Mouse (Mus musculus) cerebellum, adult (tissue): ENCODE data around the gene Ndufa3.

ENCODE experiments used
- ATAC-seq: cut with Nextera tagmentation; 2 replicates; pipeline ENCODE4 v1.9.2; 2017; ENCODE audit warnings: mild to moderate bottlenecking, moderate library complexity, mixed read lengths; ENCODE audit not compliant: insufficient number of reproducible peaks, low FRiP score, low TSS enrichment

The Ndufa3 gene

DNA sequence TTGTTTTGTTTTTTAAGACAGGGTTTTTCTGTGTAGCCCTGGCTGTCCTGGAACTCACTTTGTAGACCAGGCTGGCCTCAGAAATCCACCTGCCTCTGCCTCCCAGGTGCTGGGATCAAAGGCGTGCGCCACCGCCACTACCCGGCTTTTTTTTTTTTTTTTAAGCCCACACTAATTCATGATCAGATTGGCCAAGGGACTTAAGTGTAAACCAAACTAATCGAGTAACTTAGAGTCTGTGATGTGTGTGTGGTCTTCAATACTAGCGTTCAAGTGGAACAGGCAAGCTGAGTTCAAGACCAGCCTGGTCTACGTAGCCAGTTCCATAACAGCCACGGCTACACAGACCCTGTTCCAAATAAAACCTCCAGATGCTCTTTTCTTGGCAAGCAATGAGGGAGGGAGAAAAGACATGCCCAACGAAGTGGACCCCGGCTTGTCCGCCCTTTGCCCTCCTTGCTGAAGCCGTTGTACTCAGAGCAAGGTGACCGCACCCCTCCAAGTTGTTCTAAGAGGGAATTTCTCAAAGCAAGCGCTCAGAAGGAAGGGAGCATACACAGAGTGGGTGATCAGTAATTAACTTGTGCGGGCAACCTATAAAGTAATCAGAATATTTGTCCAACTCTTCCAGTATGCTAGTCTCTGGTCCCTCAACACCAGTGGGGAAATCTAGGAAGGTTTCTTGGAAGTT, 47.5 kb downstream of the Ndufa3 start:
- ATAC-seq, result no peak

GRCm38 (mm10) chr7:3665215-3666114, 48.3 kb downstream of the Ndufa3 start, which contains the start of gene Leng1:
TSS of gene Leng1 (minus strand) at chr7:3665840.
- ATAC-seq, result peak; percentile 97

- no peak for ATAC-seq
These were observed 49.8 kb downstream of the Ndufa3 start for GRCm38 (mm10) chr7:3666921-3667391.
